Mouse (Mus musculus): Measurements from ENCODE around the gene Iba57. TPM values are rescaled to one million over a fixed set of nuclear protein-coding genes. Genes with fewer than 3 reads are reported as not detected.
"Not testable (repeated sequence)": the region's sequence is repeated elsewhere in the genome, so short reads cannot be mapped to it uniquely, and the experiment has no call there.

The Iba57 gene
- 10 to 100 TPM; 14.6 to 16.8 TPM for total RNA-seq (2021)

DNA sequence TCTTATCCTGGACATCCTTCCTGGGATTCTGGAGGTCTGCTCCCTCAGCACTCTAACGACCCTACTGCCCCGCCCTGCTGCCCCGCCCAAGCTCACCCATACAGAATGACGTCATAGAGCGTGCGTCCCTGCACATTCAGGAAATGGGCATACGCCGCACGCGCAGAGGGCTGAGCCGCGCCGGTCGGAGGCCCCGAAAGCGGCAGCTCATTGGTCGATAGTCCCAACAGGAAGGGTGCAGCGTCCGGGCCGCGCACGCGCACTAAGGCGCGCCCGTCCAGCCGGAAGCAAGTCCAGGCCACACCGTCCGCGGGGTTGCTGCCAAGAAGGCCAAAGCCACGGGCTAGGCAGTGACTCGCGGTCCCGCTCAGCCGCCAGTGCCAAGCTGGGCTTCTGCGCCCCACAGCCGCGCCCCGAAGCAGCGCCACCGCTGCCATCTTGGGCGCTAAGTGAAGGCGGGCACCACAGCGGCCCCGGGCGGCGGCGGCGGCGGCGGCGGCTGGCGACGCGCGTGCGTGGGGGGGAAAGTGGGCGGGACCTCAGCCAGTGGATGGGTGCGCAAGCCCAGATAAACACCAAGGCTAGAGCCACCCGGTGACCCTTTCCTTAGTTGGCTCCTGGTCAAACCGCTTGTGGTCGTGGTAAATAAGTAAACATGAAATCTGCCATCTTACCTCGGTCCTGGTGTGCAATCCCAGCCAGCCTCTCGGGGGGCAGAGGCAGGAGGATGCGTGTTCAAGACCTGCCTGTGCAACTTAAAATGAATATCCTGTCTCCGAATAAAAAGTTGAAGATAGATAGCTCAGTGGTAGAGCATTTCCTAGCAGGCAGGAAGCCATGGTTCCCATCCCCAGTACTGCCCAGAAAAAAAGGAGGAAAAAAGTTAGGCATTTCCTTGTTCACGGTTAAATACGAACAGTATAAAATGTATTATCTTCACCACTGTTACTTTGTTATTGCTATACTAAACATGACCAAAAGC is at the start of gene Iba57:
Gene Iba57, minus strand, starts transcription at position 485 of the 982 bp plus-strand sequence.
- intact Hi-C loops (cut with DNase I): loop anchor here (5.0 to 10.0 kb wide), 2 partner anchors 39 to 791 kb away; partner anchors contain the start of gene Mrpl55
- peak; percentile 96 to 99 for DNase-seq

DNA sequence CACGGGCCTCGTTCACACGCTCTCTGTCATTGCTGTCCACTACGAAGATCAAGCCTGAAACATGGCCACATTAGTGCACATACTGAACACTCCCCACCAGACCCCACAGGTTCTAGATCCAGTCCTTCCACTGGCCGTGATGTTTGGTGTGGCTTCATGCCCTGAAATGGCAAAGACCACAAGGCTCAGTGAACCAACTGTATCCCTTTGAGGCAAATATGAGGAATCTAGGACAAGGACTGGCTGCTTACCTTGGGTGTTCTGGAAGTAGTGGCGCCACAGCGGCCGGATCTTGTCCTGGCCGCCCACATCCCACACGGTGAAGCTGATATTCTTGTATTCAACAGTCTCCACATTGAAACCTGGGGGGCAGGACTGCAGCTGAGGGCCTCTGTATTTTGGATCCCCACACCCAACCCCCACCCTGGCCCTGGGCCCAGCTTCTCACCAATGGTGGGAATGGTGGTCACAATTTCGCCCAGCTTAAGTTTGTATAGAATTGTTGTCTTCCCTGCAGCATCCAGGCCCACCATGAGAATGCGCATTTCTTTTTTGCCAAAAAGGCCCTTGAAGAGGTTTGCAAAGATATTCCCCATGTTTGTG is 49.5 kb upstream of the Iba57 start:
- no peak for DNase-seq
- intact Hi-C loops (cut with DNase I): no loop called here

DNA sequence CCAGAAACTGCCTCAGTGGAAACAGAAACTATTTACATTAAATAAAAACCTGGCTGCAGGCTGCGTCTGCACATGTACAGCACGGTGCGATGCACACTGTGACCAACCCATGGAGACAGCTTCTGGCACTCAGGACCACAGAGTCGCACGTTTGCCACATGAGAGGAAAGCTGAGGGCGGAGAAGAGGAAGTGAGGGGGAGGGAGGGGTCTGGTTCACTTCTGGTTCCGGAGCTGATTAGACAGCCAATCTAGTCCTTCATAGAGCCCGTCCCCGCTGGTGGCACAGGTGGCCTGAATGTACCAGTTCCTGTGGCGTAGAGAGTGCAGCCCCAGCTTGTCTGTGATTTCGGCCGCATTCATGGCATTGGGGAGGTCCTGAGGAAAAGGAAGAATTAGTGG is 48.8 kb upstream of the Iba57 start:
- intact Hi-C loops (cut with DNase I): not testable (repeated sequence)

DNA sequence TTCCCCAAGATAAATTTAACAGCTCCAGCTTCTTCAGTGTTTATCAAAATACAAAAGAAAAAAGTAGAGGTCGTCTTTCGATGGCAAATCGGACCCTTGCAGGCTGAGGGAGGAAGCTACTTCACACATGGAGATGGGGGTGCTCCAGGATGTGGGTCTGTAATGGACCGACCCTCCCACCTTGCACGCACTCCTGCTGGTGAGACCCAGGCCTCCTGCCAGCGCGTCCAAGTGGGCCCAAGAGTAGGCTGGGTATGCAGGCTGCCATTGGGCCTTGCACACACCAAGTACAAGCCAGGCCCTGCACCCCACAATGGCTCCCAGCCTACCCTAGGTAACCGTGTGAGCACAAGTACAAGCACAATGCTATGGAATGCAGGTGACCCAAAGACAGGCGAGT is 48.0 kb upstream of the Iba57 start:
- intact Hi-C loops (cut with DNase I); DNase-seq: not testable (repeated sequence)

More for the DNA sequence above, 48.8 kb upstream of the Iba57 start:
- DNase-seq: not testable (repeated sequence)

DNA sequence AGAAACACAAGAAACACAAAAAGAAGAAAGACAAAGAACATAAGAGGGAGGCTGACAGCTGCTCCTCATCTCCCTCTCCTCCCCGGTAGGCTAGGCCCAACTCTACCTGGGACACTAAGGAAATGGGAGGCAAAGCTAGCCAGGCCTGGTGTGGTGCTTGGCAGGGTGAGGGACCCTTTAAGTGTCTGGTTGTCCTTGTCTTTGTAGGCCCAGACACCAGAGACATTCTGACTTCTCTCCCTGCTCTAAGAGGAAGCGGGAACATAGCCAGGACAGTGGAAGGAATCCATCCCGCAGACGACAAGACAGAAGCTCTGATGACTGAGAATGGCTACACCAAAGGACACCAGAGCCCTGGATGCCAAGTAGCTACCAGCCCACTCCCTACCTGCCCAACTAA is 46.5 kb upstream of the Iba57 start:
- no peak for DNase-seq
- intact Hi-C loops (cut with DNase I): no loop called here

DNA sequence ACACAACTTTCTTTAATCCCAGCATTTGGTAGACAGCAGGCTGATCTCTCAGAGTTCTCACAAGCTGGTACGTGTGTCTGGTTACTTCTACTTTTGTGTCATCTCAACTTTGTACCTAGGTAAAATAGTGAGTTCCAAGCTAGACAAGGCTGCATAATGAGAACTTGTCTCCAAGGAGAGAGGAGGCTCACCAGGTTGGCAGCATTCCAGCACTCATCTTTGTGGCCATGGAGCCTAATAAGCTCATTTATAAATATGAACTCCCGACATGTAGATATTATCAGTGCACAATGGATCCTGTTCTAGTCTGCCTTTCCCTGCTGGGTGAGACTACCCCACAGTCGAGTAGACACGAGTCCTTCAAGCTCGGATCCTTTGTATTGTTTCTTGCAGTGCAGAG is 46.0 kb upstream of the Iba57 start:
- intact Hi-C loops (cut with DNase I): loop anchor here (1.0 kb wide), 1 partner anchor 18 kb away; no protein-coding TSS in a partner anchor
- peak in 1 of 2 experiments; percentile 21 for DNase-seq

DNA sequence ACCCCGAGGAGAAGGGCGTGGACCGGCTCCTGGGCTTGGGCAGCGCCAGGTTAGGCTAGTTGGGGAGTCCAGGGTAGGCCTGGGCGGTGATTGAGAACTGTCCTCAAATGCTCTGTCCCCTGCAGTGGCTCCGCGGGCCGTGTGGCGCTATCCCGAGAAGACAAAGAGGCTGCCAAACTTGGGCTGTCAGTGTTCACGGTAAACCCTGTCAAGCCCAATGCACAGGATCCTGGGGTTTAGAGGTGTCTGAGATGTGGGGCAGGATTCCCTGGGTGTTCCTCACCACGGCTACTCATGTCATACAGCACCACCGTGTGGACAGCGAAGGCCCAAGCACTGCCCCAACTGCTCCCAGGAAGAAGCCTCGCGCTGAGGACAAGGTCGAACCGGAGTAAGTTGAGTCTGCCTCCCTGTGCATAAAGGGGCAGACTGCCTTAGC is 45.5 kb upstream of the Iba57 start:
- intact Hi-C loops (cut with DNase I): loop anchor here (1.0 kb wide), 1 partner anchor 18 kb away; no protein-coding TSS in a partner anchor
- DNase-seq: peak; percentile 82 to 85

DNA sequence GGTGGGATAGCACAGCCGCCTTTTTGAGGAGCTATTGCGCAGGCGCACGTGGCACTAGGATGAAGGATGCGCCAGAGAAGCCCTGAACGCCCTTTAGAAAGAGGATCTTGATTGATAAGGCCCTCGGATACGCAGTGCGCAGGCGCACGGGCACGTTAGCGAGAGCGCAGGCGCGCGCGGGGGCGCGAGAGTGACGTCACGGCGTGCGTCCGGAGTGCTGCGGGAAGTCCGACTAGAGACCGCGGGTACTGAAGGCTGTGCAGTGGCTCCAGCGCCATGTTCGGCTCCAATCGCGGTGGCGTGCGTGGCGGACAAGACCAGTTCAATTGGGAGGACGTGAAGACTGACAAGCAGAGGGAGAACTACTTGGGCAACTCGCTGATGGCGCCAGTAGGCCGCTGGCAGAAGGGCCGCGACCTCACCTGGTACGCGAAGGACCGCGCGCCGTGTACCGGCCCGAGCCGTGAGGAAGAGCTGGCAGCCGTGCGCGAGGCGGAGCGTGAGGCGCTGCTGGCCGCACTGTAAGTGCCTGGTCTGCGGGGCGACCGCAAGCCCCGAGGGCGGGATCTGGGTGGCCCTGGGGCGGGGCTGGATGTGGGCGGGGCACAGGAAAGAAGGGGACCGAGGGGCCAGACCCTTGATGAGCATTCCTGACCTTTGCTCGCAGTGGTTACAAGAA is 44.8 kb upstream of the Iba57 start, which contains the start of gene 2310033P09Rik:
Gene 2310033P09Rik, plus strand, starts transcription at position 169 of the 679 bp plus-strand sequence.
- intact Hi-C loops (cut with DNase I): no loop called here
- DNase-seq: peak; percentile 94 to 95

DNA sequence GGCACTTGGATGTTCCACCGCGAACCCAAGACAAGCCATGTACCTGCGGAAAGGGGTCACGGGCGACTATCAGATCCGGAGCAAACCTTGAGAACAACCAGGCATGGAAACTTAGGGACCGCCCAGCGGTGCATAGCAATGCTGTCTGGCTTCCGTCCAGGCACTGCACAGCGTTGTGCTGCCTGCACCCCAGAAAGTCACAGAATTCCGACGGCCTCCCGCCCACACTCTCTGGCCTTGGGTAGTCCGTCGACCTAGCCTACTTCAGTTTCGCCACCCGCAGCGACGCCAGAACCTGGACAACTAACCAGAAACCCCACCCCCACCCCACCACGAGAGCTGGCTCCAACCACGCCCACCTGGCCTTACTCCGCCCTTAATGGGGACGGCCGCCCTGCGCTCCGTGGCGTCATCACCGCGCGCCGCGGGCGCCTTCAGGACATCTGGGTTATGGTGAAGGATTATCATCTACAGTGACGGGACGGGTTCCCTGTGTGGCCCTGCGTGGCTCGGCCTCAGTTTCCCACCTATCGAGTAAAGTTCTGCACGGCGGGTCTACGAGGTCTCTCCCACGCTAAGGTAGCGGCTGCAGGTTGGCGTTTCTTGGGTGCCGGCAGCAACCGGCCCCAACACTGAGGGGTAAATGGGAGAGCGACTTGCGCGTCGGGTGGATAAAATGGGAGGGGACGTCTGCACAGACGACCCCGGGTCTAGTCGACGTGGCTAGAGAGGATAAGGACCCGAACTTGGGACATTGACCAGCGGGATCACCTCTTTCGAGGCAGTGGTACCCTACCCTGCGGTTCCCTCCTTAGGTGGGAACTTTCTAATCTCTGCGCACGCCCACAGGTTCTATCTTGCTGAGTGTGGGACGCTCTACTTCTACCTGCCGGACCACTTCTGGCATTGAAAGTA is 38.8 kb upstream of the Iba57 start, which contains the start of gene Mrpl55:
Gene Mrpl55, plus strand, starts transcription at position 406 of the 915 bp plus-strand sequence.
- intact Hi-C loops (cut with DNase I): loop anchor here (5.0 kb wide), 1 partner anchor 40 kb away; the partner anchor contains the start of gene Iba57
- peak; percentile 95 to 97 for DNase-seq

DNA sequence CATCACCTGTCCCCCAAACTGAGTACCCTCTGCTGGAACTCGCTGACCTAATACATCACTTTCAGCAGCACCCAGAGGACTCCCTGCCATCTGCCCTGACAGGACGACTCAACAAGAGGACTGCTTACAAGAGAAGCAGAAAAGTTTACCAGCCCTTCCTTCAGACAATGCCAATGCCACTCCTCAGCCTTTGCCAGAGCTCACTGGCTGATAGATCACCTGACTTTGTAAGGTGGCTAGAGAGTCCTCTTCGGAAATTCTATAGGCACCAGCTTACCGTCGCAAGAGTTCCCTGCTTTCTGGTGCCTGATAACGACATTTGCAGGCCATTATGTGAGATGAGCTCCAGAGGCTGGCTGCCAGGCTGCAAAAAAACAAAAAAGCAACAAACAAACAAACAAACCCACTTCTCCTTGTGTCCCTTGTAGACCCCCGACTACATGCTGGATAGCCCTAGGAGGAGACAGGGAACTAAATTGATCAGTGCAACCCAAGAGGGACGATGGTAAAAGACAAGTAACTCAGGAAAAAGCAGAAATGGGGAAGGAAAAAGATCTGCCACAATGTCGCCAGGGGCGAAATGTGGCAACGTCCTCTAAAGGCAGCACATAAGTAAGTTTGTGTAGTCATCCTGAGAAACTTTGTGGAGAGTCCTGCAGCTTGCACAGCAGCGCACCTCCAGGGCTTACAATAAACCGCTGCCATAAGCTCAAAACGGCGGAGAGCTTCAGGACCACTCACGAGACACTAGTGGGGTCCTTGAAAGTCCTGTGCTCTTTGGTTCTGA is 37.9 kb upstream of the Iba57 start:
- DNase-seq: no peak
- intact Hi-C loops (cut with DNase I): loop anchor here (5.0 kb wide), 1 partner anchor 39 kb away; the partner anchor contains the start of gene Iba57

DNA sequence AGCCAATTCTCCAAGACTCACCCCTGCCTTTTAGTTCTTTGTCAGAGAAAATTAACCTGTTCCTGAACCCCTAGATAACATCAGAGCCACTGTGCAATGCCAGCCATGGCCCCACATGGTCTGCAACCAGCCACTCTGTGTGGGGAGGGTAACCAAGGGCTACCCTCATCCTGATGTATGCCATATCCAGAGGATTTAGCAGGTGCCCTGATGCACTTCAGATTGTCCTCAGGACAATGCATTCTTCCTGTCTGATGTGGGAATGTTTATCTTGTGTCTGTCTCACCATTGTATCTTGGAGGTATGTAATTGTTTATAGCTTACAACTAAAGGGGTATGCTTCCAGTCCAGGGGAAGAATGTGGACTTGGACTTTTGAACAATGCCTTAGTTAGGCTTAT is 32.7 kb upstream of the Iba57 start:
- intact Hi-C loops (cut with DNase I): no loop called here
- no peak for DNase-seq

DNA sequence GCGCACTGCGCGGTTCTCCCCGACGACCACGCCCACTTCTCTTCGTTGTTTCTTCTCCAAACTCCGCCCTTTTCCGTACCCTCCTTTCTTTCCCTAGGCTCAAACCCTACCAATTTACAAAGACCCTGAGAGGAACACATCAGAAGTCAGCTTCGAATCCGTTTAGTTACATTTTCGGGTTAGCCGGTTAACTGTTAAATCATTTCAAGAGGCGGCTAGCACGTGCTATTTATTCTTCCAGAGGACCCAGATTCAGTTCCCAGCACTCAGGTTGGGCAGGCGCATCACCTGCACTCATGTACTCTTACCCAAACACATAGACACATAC is 28.5 kb upstream of the Iba57 start, which contains the start of gene Guk1:
Gene Guk1, minus strand, starts transcription at position 154 of the 328 bp plus-strand sequence.
- no peak for DNase-seq
- intact Hi-C loops (cut with DNase I): no loop called here

DNA sequence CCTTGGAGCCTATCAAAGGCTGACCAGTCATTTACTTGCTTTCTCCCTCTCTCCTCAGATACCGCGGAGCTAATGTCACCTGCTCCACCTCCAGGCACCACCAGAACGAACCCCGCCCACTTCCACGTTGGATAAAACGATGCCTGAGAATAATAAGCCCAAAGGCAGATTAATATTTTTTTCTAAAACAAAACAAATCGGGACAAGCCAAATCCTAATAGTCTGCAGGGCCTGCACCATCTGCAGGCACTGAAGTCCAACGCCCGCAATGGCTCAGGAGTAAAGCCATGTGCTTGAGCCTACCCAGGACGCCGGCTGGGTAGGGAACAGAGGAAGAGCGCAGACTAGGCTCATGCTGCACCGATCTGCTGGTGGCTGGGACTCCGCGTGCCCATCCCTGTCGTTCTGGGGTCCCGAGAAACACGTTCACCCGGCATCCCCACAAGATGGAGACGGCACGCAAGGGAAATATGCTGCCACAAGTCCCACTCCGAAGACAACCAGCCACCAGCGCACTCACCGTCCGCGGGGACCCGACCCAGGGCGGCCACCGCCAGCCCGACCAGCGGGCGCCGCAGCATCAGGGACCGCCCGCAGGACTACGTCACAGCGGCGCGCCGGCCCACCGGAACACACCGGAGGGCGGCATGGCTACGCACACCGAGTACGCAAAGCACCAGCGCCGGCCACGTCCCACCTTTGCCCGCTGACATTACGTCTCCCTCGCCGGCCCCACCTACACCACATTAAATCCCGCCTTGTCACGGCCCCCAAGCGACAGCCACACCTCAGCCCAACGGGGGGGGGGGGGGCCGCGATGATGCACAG is 27.9 kb upstream of the Iba57 start:
- peak; percentile 93 for DNase-seq
- intact Hi-C loops (cut with DNase I): no loop called here

DNA sequence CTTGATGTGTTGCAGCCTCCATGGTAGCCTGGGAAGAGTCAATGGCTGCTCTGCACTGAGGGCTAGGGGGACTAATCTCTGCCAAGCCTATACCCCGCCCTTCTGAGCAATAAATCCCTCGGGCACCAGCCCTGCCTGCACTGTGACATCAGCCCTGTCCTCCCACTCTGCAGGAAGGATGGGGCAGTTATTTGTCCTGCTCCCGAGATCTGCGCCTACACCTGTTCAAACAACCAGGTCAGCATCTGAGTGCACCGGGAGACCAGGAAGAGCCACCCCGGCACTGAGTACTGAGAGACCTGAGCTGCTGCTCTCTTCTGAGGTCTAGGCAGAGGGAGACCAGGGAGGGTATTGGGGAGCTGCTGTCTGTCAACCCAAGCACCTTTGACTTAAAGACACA is 24.2 kb upstream of the Iba57 start:
- no peak for DNase-seq
- intact Hi-C loops (cut with DNase I): loop anchor here (10.0 kb wide), 1 partner anchor 223 kb away; no protein-coding TSS in a partner anchor

DNA sequence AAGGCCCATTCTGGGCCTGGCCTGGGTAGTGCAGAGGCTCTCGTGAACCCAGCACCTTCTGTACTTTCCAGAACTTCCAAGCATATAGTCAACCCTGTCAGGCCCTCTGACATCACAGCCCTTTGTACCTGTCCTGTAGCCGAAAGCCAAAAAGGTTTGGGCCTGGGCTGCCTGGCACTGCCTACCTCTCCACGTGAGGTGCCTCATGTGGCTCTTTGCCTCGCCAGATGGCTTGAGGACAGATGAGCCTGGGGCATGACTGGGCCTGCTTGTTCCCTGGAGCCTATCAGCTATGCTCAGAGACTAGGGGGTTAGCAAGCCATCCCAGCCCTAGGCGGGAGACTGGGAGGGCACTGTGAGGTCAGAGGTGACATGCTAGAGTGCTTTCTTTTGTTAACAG is 22.0 kb upstream of the Iba57 start:
- intact Hi-C loops (cut with DNase I): loop anchor here (10.0 kb wide), 1 partner anchor 221 kb away; no protein-coding TSS in a partner anchor
- DNase-seq: no peak

DNA sequence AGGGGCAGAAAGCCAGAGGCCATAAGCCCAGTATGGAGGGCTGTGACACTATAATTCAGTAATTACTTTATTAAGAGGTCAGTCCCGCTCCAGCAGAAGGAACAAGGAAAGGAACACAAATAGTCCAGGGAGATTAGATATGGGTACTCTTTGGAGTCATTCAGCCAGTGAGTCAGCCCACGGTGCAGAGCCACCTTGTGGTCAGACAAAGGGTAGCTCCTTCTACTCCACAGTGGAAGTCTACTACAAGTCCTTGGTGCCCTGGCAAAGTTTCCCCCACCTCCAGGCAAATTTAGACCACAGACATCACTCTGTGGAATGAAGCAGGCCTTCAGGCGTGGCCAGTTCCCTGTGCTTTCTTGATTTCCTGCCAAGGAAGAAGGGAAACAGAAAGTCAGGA is 20.3 kb upstream of the Iba57 start:
- intact Hi-C loops (cut with DNase I): loop anchor here (1.0 to 10.0 kb wide), 3 partner anchors 23 to 219 kb away; no protein-coding TSS in a partner anchor

DNA sequence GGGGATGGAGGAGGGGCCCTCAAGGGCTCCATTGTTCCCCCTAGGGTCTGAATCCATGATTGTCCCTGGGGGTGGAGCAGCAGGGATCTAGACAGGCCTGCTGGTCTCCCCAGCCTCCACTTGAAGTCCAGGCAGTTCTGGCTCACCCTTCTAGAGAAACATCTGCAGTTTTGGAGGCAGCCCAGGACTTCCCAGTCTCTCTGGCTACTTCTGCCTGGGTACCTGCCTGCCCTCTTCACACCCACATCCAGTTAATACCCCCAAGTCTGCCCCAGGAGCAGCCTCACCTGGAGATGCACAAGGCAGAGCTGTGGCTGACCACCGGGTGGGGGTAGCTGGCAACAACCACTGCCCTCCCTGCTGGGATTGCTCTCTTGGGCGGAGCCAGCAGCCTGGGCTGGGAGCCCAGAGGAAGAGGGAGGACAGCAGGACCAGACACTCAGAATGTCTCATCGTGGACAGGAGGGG is 19.4 kb upstream of the Iba57 start, which contains the start of gene Gjc2:
Gene Gjc2, minus strand, starts transcription at position 350 of the 468 bp plus-strand sequence.
- DNase-seq: peak; percentile 79 to 82

More for the DNA sequence above, 20.3 kb upstream of the Iba57 start:
- DNase-seq: peak; percentile 83 to 85

More for the DNA sequence above, 19.4 kb upstream of the Iba57 start, which contains the start of gene Gjc2:
- intact Hi-C loops (cut with DNase I): loop anchor here (1.0 to 10.0 kb wide), 3 partner anchors 22 to 218 kb away; no protein-coding TSS in a partner anchor

Measured in heart, postnatal 10 days (tissue).